Mouse (Mus musculus): ENCODE results near the gene Caln1. TPM values are rescaled to one million over a fixed set of nuclear protein-coding genes. Genes with fewer than 3 reads are reported as not detected.

The Caln1 gene
- polyA plus RNA-seq, 1 experiment from 2014 or later: 0.38 TPM

DNA sequence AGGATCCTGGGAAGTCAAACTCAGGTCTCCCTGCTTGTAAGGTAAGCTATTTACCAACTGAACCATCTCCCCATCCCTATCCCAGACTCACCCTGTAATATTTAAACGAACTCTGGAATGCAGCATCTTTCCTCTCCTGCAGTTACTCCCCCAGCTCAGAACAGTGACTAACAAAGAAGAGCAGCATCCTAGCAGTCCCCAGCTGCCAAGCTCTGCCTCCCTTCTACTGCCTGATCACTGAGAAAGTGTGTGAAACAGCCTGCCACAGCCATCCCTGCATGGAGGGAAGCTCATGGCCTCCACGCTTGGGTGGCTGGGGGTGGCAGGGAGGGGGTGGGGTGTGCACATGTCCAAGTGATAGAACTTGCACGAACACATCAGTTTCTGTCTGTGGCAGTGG is 303.3 kb downstream of the Caln1 start:
- no peak overlapping the region for H3K9ac ChIP-seq (replicated peaks; ENCODE audit: low read length)
- H3K9me3 ChIP-seq (replicated peaks; ENCODE audit: control insufficient read depth, low read length): no peaks in the 10 kb centered on the region
- 59% methylated on average over 3 of the region's 3 CpGs for WGBS
- H3K27me3 ChIP-seq (ENCODE audit: control insufficient read depth, insufficient read depth, low read length): no peaks in the 10 kb centered on the region
- no peak for ATAC-seq (replicated peaks; ENCODE audit: insufficient number of reproducible peaks, low FRiP score, low TSS enrichment, low read depth)
- H3K36me3 ChIP-seq (replicated peaks; ENCODE audit: control insufficient read depth, insufficient read depth, low read depth, low read length): no peaks in the 10 kb centered on the region
- H3K4me3 ChIP-seq (ENCODE audit: low read depth, low read length): no peak overlapping the region
- no peaks in the 10 kb centered on the region for H3K4me1 ChIP-seq (ENCODE audit: control insufficient read depth, insufficient read depth, low read length)
- H3K4me2 ChIP-seq (ENCODE audit: low read depth, low read length): no peak overlapping the region
- H3K27ac ChIP-seq (replicated peaks; ENCODE audit: low read depth, low read length): no peak overlapping the region
- no peak for DNase-seq (ENCODE audit: low spot score)

DNA sequence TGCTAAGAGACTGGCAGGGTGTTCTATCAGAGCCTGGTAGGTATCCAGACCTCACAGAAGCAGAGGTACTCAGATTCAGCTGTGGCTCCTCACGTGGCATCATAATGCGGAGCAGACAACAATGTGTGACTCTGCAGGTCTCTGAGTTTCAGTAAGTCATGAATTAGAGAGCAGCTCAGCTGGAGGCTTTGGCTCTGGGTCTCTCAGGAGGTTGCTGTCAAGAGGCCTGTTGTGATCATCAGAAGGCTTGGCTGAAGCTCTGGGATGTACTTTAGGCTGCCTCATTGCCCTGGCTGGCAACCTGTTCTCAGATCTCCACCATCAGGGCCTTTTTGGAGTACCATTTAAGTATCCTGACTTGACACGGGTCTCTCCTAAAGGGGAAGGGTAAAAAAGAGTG is 303.8 kb downstream of the Caln1 start:
- Histone ChIP-seq H3K4me1 (ENCODE audit: control insufficient read depth, insufficient read depth, low read length) (no peaks in the 10 kb centered on the region), H3K27me3 (ENCODE audit: control insufficient read depth, insufficient read depth, low read length) (no peaks in the 10 kb centered on the region), H3K36me3 (replicated peaks; ENCODE audit: control insufficient read depth, insufficient read depth, low read depth, low read length) (no peaks in the 10 kb centered on the region), H3K27ac (replicated peaks; ENCODE audit: low read depth, low read length) (no peak overlapping the region), H3K9me3 (replicated peaks; ENCODE audit: control insufficient read depth, low read length) (no peaks in the 10 kb centered on the region), H3K9ac (replicated peaks; ENCODE audit: low read length) (no peak overlapping the region), H3K4me2 (ENCODE audit: low read depth, low read length) (no peak overlapping the region), H3K4me3 (ENCODE audit: low read depth, low read length) (no peak overlapping the region)
- ATAC-seq (replicated peaks; ENCODE audit: insufficient number of reproducible peaks, low FRiP score, low TSS enrichment, low read depth) (no peak), DNase-seq (ENCODE audit: low spot score) (no peak)
- 70% methylated on average over 3 of the region's 3 CpGs for WGBS

DNA sequence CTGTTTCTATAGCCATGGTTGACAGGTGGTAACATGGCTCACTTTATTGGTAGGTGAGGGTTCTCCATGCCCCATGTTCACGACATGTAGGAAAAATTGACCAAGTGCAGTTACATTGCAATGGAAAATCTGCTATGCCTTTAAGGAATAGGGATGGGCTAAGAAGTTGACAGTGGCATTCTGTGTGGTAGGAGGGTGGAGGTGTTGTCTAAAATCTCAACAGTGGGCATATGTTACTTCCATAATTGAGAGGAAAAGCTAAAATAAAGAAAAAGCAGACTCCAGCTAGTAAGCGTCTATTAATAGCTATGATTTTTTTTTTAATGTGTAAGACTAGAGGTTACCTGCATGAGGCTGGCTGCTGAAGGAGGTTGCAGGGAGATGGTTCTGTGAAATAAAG is 308.6 kb downstream of the Caln1 start:
- ATAC-seq (replicated peaks; ENCODE audit: insufficient number of reproducible peaks, low FRiP score, low TSS enrichment, low read depth): no peak
- WGBS: 84% methylated on average over 2 of the region's 2 CpGs
- DNase-seq (ENCODE audit: low spot score): no peak

DNA sequence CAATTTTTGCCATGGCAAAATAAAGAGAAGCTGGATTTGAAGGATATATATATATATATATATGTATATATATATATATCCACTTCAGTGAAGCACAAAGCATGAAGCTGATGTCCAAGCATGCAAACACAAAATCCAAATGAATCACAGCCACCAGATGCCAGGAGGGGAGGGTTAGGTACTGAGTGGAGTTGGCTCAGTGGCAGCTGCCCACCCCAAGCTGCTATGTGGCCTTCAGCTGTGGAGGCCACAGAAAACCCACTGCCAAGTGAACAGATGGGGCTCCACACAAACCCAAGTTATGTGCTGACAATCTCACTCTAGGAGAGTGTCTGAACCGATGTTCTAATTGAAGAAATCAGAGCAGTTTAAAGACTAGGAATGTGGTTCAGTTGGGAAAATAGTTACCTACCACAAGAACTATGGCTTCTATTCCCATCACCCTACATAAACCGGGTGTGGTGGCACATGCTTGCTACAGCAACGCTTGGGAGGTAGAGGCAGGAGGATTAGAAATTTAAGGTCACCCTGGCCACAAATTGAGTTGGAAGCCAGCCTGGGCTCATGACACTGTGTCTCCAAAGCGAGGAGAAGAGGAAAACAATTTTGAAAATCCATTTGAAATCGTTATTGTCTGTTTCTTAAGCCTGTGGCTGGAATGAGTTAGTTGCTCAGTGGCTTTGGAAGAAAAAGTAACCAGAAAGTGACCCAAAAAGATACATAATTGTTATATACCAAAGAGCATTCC is 316.8 kb downstream of the Caln1 start:
- Histone ChIP-seq H3K4me1 (ENCODE audit: control insufficient read depth, insufficient read depth, low read length) (no peaks in the 10 kb centered on the region), H3K27me3 (ENCODE audit: control insufficient read depth, insufficient read depth, low read length) (no peaks in the 10 kb centered on the region), H3K9me3 (replicated peaks; ENCODE audit: control insufficient read depth, low read length) (no peaks in the 10 kb centered on the region), H3K4me3 (ENCODE audit: low read depth, low read length) (no peak overlapping the region), H3K27ac (replicated peaks; ENCODE audit: low read depth, low read length) (no peak overlapping the region), H3K9ac (replicated peaks; ENCODE audit: low read length) (no peak overlapping the region), H3K36me3 (replicated peaks; ENCODE audit: control insufficient read depth, insufficient read depth, low read depth, low read length) (no peaks in the 10 kb centered on the region), H3K4me2 (ENCODE audit: low read depth, low read length) (no peak overlapping the region)
- 88% methylated on average over 5 of the region's 5 CpGs for WGBS
- DNase-seq (ENCODE audit: low spot score) (no peak), ATAC-seq (replicated peaks; ENCODE audit: insufficient number of reproducible peaks, low FRiP score, low TSS enrichment, low read depth) (no peak)

More for the DNA sequence above, 308.6 kb downstream of the Caln1 start:
- H3K9me3 ChIP-seq (replicated peaks; ENCODE audit: control insufficient read depth, low read length): no peaks in the 10 kb centered on the region
- no peak overlapping the region for H3K9ac ChIP-seq (replicated peaks; ENCODE audit: low read length)
- no peak overlapping the region for H3K27ac ChIP-seq (replicated peaks; ENCODE audit: low read depth, low read length)
- H3K4me2 ChIP-seq (ENCODE audit: low read depth, low read length): no peak overlapping the region
- no peaks in the 10 kb centered on the region for H3K4me1 ChIP-seq (ENCODE audit: control insufficient read depth, insufficient read depth, low read length)
- H3K4me3 ChIP-seq (ENCODE audit: low read depth, low read length): no peak overlapping the region
- no peaks in the 10 kb centered on the region for H3K36me3 ChIP-seq (replicated peaks; ENCODE audit: control insufficient read depth, insufficient read depth, low read depth, low read length)
- no peaks in the 10 kb centered on the region for H3K27me3 ChIP-seq (ENCODE audit: control insufficient read depth, insufficient read depth, low read length)

DNA sequence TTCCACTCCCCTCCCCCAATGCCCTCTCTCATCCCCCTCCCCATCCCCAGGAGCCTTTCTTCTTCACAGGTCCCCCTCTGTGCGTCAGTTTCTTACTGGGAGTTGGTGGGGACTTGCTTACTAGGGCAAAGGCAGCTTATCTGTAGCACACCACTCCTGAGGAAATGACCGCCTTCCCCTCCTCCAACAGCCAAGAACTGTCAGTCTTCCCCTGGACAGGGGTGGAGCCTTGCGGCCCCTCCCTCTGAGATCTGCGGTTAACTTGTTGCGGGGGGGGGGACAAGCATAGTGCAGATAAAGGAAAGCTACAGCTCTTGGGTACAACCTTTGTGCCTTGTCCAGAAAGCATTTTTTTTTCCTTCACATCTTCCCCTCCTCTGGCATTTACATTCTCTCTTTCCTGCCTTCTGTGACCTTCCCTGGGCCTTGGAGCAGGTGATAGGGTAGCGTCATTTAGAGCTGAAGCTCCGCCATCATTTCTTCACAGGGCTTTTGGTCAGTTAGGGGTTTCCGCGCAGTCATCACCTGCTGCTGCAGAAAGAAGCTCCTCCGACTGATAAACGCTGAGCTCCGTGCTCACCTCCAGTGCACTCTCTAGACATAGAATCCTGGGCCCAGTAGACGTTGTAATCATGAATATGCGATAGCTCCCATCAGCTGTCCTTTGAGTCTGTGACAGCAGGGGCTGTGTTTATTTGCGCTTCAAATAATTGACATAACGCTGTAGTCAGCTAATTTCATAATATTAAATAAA is 319.3 kb downstream of the Caln1 start:
- no peak overlapping the region for H3K4me2 ChIP-seq (ENCODE audit: low read depth, low read length)
- H3K27me3 ChIP-seq (ENCODE audit: control insufficient read depth, insufficient read depth, low read length): no peaks in the 10 kb centered on the region
- H3K4me3 ChIP-seq (ENCODE audit: low read depth, low read length): no peak overlapping the region
- H3K9me3 ChIP-seq (replicated peaks; ENCODE audit: control insufficient read depth, low read length): no peaks in the 10 kb centered on the region
- no peak overlapping the region for H3K27ac ChIP-seq (replicated peaks; ENCODE audit: low read depth, low read length)
- no peak overlapping the region for H3K9ac ChIP-seq (replicated peaks; ENCODE audit: low read length)
- H3K4me1 ChIP-seq (ENCODE audit: control insufficient read depth, insufficient read depth, low read length): no peaks in the 10 kb centered on the region
- H3K36me3 ChIP-seq (replicated peaks; ENCODE audit: control insufficient read depth, insufficient read depth, low read depth, low read length): no peaks in the 10 kb centered on the region
- ATAC-seq (replicated peaks; ENCODE audit: insufficient number of reproducible peaks, low FRiP score, low TSS enrichment, low read depth): no peak
- DNase-seq (ENCODE audit: low spot score): no peak
- 40% methylated on average over 16 of the region's 16 CpGs for WGBS

DNA sequence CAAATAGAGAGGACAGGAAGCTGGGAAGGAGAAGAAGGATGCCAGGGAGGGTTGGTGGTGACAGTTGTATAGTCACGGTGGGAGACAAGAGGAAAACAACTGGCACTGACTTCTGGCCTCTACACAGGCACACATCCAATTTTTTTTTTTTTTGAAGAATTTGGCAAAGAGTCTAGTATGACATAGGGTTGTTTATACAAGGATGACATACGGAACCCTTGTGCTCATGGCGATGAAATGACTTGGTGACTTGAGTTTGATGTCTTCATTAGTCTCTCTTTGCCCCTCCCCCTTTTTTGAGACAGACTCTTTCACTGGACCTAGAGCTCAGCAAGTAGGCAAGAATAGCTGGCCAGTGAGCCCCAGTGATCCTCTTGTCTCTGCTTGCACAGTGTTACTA is 322.1 kb downstream of the Caln1 start:
- Histone ChIP-seq H3K4me3 (ENCODE audit: low read depth, low read length) (no peak overlapping the region), H3K9ac (replicated peaks; ENCODE audit: low read length) (no peak overlapping the region), H3K4me1 (ENCODE audit: control insufficient read depth, insufficient read depth, low read length) (no peaks in the 10 kb centered on the region), H3K4me2 (ENCODE audit: low read depth, low read length) (no peak overlapping the region), H3K9me3 (replicated peaks; ENCODE audit: control insufficient read depth, low read length) (no peaks in the 10 kb centered on the region), H3K36me3 (replicated peaks; ENCODE audit: control insufficient read depth, insufficient read depth, low read depth, low read length) (no peaks in the 10 kb centered on the region), H3K27ac (replicated peaks; ENCODE audit: low read depth, low read length) (no peak overlapping the region), H3K27me3 (ENCODE audit: control insufficient read depth, insufficient read depth, low read length) (no peaks in the 10 kb centered on the region)
- 82% methylated on average over 3 of the region's 3 CpGs for WGBS
- no peak for ATAC-seq (replicated peaks; ENCODE audit: insufficient number of reproducible peaks, low FRiP score, low TSS enrichment, low read depth)
- no peak for DNase-seq (ENCODE audit: low spot score)

DNA sequence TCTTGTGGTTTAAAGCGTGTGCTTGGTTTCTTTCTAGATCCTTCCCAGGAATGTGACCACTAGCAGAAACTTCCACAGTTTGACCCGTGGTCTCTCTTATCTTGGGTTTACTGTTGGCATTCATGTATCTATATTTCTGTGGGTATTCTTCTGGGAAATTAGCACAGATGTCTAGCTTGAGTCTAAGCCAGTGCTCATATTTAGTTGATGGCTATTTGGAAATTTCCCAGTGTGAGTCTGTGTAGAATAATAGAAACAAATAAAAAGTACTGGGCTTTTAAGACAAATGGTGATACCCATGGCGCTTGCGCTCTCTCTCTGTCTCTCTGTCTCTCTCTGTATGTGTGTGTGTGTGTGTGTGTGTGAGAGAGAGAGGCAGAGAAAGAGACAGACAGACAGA is 330.2 kb downstream of the Caln1 start:
- 95% methylated on average over 4 of the region's 4 CpGs for WGBS
- H3K9me3 ChIP-seq (replicated peaks; ENCODE audit: control insufficient read depth, low read length): no peaks in the 10 kb centered on the region

DNA sequence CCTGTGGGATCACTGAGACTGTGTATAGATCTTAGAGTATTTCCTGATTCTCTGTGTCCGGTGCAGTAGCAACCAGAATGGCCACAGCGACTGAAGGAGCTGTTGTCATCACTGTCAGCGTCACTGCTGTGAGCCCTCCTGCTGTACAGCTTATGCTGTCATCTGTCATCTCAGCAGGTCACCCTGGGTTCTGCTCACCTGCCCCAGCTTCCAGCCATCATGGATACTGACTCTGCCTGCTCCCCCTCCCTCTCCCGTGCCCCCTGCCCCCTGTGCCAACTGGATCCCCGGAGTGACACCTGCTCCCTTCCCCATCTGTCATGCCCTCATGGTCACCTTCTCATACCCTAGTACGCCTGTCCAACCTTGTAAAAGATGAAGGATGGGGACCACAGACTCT is 332.5 kb downstream of the Caln1 start:
- no peak overlapping the region for H3K4me3 ChIP-seq (ENCODE audit: low read depth, low read length)
- H3K9me3 ChIP-seq (replicated peaks; ENCODE audit: control insufficient read depth, low read length): no peaks in the 10 kb centered on the region
- ATAC-seq (replicated peaks; ENCODE audit: insufficient number of reproducible peaks, low FRiP score, low TSS enrichment, low read depth) (no peak), DNase-seq (ENCODE audit: low spot score) (no peak)
- no peaks in the 10 kb centered on the region for H3K4me1 ChIP-seq (ENCODE audit: control insufficient read depth, insufficient read depth, low read length)
- no peak overlapping the region for H3K4me2 ChIP-seq (ENCODE audit: low read depth, low read length)
- no peaks in the 10 kb centered on the region for H3K27me3 ChIP-seq (ENCODE audit: control insufficient read depth, insufficient read depth, low read length)
- H3K36me3 ChIP-seq (replicated peaks; ENCODE audit: control insufficient read depth, insufficient read depth, low read depth, low read length): no peaks in the 10 kb centered on the region
- H3K27ac ChIP-seq (replicated peaks; ENCODE audit: low read depth, low read length): no peak overlapping the region
- WGBS: 80% methylated on average over 6 of the region's 6 CpGs
- H3K9ac ChIP-seq (replicated peaks; ENCODE audit: low read length): no peak overlapping the region

More for the DNA sequence above, 330.2 kb downstream of the Caln1 start:
- H3K36me3 ChIP-seq (replicated peaks; ENCODE audit: control insufficient read depth, insufficient read depth, low read depth, low read length): no peaks in the 10 kb centered on the region
- ATAC-seq (replicated peaks; ENCODE audit: insufficient number of reproducible peaks, low FRiP score, low TSS enrichment, low read depth) (no peak), DNase-seq (ENCODE audit: low spot score) (no peak)
- H3K4me2 ChIP-seq (ENCODE audit: low read depth, low read length): no peak overlapping the region
- no peak overlapping the region for H3K9ac ChIP-seq (replicated peaks; ENCODE audit: low read length)
- H3K27ac ChIP-seq (replicated peaks; ENCODE audit: low read depth, low read length): no peak overlapping the region
- no peaks in the 10 kb centered on the region for H3K27me3 ChIP-seq (ENCODE audit: control insufficient read depth, insufficient read depth, low read length)
- H3K4me1 ChIP-seq (ENCODE audit: control insufficient read depth, insufficient read depth, low read length): no peaks in the 10 kb centered on the region
- no peak overlapping the region for H3K4me3 ChIP-seq (ENCODE audit: low read depth, low read length)

Measured in embryonic facial prominence, embryonic 11.5 days (tissue).